21 mouse cellular contexts compared by ENCODE assay signal in genomic region chr2:78882068-78882467, GRCm38 (mm10). TPM values are rescaled to one million over a fixed set of nuclear protein-coding genes. Genes with fewer than 3 reads are reported as not detected.
DNase-seq lines count a peak whose midpoint lies in the region; ATAC-seq and TF ChIP-seq lines count a peak whose summit lies in the region.
"Had no signal": no experiment of that assay in that cellular context is flagged by ENCODE, and none has a peak within 500 bp of the region (broad histone marks: within the 10 kb centered on the region; RNA-seq: fewer than 3 reads in every experiment).

No protein-coding gene starts in this region.

- no peaks in the 10 kb centered on the region for H3K9me3 ChIP-seq in lung, embryonic 14.5 days (ENCODE audit: low read depth, low read length)
- H3K9me3 ChIP-seq in erythroblast, embryonic 14.5 days (ENCODE audit: control insufficient read depth, low read length) = no peaks in the 10 kb centered on the region
- H3K9me3 ChIP-seq in liver, embryonic 14.5 days (ENCODE audit: control insufficient read depth, low read length) = no peaks in the 10 kb centered on the region
- H3K9me3 ChIP-seq: forebrain, embryonic 13.5 days; lung, embryonic 15.5 days; midbrain, embryonic 12.5 days; neural tube, embryonic 13.5 days had no signal

- H3K27ac ChIP-seq in lung, embryonic 14.5 days (ENCODE audit: low read depth) = peak overlapping the region; percentile 34; the same call in 1 of the 2 replicates
- H3K27ac ChIP-seq in liver, embryonic 14.5 days = peak overlapping the region; percentile 98
- H3K27ac ChIP-seq: forebrain, embryonic 13.5 days; hindbrain, embryonic 14.5 days; lung, embryonic 15.5 days; midbrain, embryonic 12.5 days; neural tube, embryonic 13.5 days had no signal

- TF ChIP-seq CTCF in lung, embryonic 14.5 days (IDR thresholded peaks at IDR 0.05; ENCODE audit: low read depth) = no peak
- TF ChIP-seq CTCF in lung, adult 2 months (IDR thresholded peaks at IDR 0.05; ENCODE audit: insufficient read depth, low read length) = no peak
- no peak for TF ChIP-seq CTCF in liver, embryonic 14.5 days (IDR thresholded peaks at IDR 0.05; ENCODE audit: low read depth)

- no peak overlapping the region for H3K4me3 ChIP-seq in lung, embryonic 14.5 days (ENCODE audit: low read depth, low read length)
- no peak overlapping the region for H3K4me3 ChIP-seq in lung, adult 2 months (replicated peaks; ENCODE audit: extremely low read depth, low read depth, low read length)
- peak overlapping the region; percentile 59 for H3K4me3 ChIP-seq in erythroblast, embryonic 14.5 days (replicated peaks)
- peak overlapping the region; percentile 13 to 16; a peak in 2 of 4 replicates for H3K4me3 ChIP-seq in liver, embryonic 14.5 days (ENCODE audit: insufficient read depth in 1 of 2, low read depth in 2 of 2, low read length in 2 of 2)
- H3K4me3 ChIP-seq: forebrain, embryonic 13.5 days; lung, embryonic 15.5 days; midbrain, embryonic 12.5 days; neural tube, embryonic 13.5 days had no signal

- WGBS in lung, embryonic 14.5 days = 92% methylated on average over 1 of the region's 1 CpGs
- WGBS in lung, adult 2 months = 69% methylated on average over 1 of the region's 1 CpGs
- WGBS in liver, embryonic 14.5 days (ENCODE audit: insufficient replicate concordance) = 69% methylated on average over 1 of the region's 1 CpGs

- H3K27me3 ChIP-seq in lung, embryonic 14.5 days (ENCODE audit: insufficient read depth, low read length) = no peaks in the 10 kb centered on the region
- H3K27me3 ChIP-seq in erythroblast, embryonic 14.5 days (ENCODE audit: control insufficient read depth) = no peaks in the 10 kb centered on the region
- H3K27me3 ChIP-seq in liver, embryonic 14.5 days (ENCODE audit: control insufficient read depth, insufficient read depth, low read length) = no peaks in the 10 kb centered on the region
- H3K27me3 ChIP-seq: forebrain, embryonic 13.5 days; lung, embryonic 15.5 days; midbrain, embryonic 12.5 days; neural tube, embryonic 13.5 days; Patski had no signal

- no peak for ATAC-seq in lung, embryonic 14.5 days (ENCODE audit: insufficient read depth)
- peak; percentile 58 for ATAC-seq in liver, embryonic 14.5 days (ENCODE audit: insufficient read depth)
- ATAC-seq: forebrain, embryonic 13.5 days; Patski had no signal

- H3K4me1 ChIP-seq in lung, embryonic 14.5 days (ENCODE audit: insufficient read depth) = no peaks in the 10 kb centered on the region
- H3K4me1 ChIP-seq in lung, adult 2 months (ENCODE audit: control insufficient read depth, insufficient read depth, low read length) = no peaks in the 10 kb centered on the region; the same call in none of the 2 replicates
- H3K4me1 ChIP-seq in erythroblast, embryonic 14.5 days (ENCODE audit: control insufficient read depth) = peaks cover 89% of the 10 kb centered on the region
- peaks cover 40 to 48% of the 10 kb centered on the region in 2 experiments for H3K4me1 ChIP-seq in liver, embryonic 14.5 days (replicated peaks; ENCODE audit: control insufficient read depth in 2 of 2, insufficient read depth in 2 of 2, low read length in 1 of 2)

- DNase-seq in lung, embryonic 14.5 days = no peak
- DNase-seq in lung, adult 2 months = no peak
- DNase-seq in liver, embryonic 14.5 days (ENCODE audit: low read depth in 3 of 3, low spot score in 3 of 3) = peak in 1 of 3 experiments; percentile 46
- DNase-seq in c-Kit-positive CD71-positive TER-119-positive erythroid progenitor cells, embryonic 14.5 days (ENCODE audit: low spot score) = no peak
- DNase-seq in adrenal gland, postnatal 14 days = no peak
- no peak for DNase-seq in kidney, adult 8-10 months
- DNase-seq: adrenal gland, postnatal 25 days; cerebellum, adult 18-20 months; cerebellum, postnatal 25 days; gastrocnemius, postnatal 14 days; heart, postnatal 36 days; kidney, postnatal 36 days; layer of hippocampus, adult 9-11 months; lung, postnatal 4 days had no signal

- no peak for TF ChIP-seq EP300 in liver, embryonic 14.5 days (IDR thresholded peaks at IDR 0.05; ENCODE audit: low read depth)

- no peaks in the 10 kb centered on the region for H3K36me3 ChIP-seq in lung, embryonic 14.5 days (ENCODE audit: insufficient read depth)
- H3K36me3 ChIP-seq in erythroblast, embryonic 14.5 days (ENCODE audit: control insufficient read depth) = peaks cover 64% of the 10 kb centered on the region
- H3K36me3 ChIP-seq in liver, embryonic 14.5 days (replicated peaks; ENCODE audit: control insufficient read depth, insufficient read depth, low read depth) = no peaks in the 10 kb centered on the region
- H3K36me3 ChIP-seq: lung, embryonic 15.5 days; midbrain, embryonic 12.5 days; neural tube, embryonic 13.5 days had no signal

- no peak overlapping the region for H3K4me2 ChIP-seq in lung, embryonic 14.5 days
- H3K4me2 ChIP-seq in liver, embryonic 14.5 days (ENCODE audit: low read depth) = peak overlapping the region; percentile 89
- H3K4me2 ChIP-seq: forebrain, embryonic 13.5 days; hindbrain, embryonic 14.5 days; lung, embryonic 15.5 days; midbrain, embryonic 12.5 days; neural tube, embryonic 13.5 days had no signal

- no peak overlapping the region for H3K9ac ChIP-seq in lung, embryonic 14.5 days
- peak overlapping the region; percentile 69 for H3K9ac ChIP-seq in liver, embryonic 14.5 days (replicated peaks)
- H3K9ac ChIP-seq: forebrain, embryonic 13.5 days; hindbrain, embryonic 14.5 days; lung, embryonic 15.5 days; midbrain, embryonic 12.5 days; neural tube, embryonic 13.5 days had no signal

- no peak for TF ChIP-seq POLR2A in lung, adult 2 months (IDR thresholded peaks at IDR 0.05; ENCODE audit: borderline replicate concordance, extremely low read depth, low read depth, low read length)

RNA-seq across cellular contexts. Expression of gene Ube2e3, which starts 14.1 kb away (rescaled TPM):
- 199 TPM in 2 replicates for polyA plus RNA-seq in lung, embryonic 14.5 days (2014; fragmentation: Nextera tagmentation; extraction: Ambion mirVana)
- polyA plus RNA-seq in lung, adult 2 months (2012; rRNA removed) = 24.1 and 33.8 TPM in 2 replicates
- 26.8 and 37.8 TPM in 2 replicates for polyA plus RNA-seq in erythroblast, embryonic 14.5 days (2012)
- polyA plus RNA-seq in liver, embryonic 14.5 days (2012; rRNA removed) = 30.0 and 39.1 TPM in 2 replicates
- 92.1 and 104 TPM in 2 replicates for polyA plus RNA-seq in liver, embryonic 14.5 days (2014; fragmentation: Nextera tagmentation; extraction: Ambion mirVana)
- 54.3 and 61.0 TPM in 2 replicates for total RNA-seq in adrenal gland, postnatal 14 days (2021)

Comparison
In these comparisons a context has a peak if more than half of its experiments do, and no peak if none do; other contexts are left out.
1. H3K4me3 ChIP-seq: peak in erythroblast, embryonic 14.5 days (single experiment) and liver, embryonic 14.5 days (2 of 2); none in lung, embryonic 14.5 days (single experiment) and lung, adult 2 months (single experiment).